Mouse (Mus musculus) spleen, postnatal 10 days (tissue): Measurements from ENCODE around the gene Gm49405.

Source experiments
- DNase-seq, 2 experiments: peaks; one replicate each; pipeline ENCODE4 v3.0.0; 2021 to 2022; ENCODE audit warnings: low spot score in 2 of 2

Gene Gm49405

GRCm38 (mm10) chr19:3986334-3986733 lies 14.1 kb upstream of the Gm49405 start, which contains the start of gene Acy3:
Gene Acy3 (plus strand): TSS chr19:3986570.
- DNase-seq, result peak in 1 of 2 experiments; percentile 66

- DNase-seq, result no peak
Measured at GRCm38 (mm10) chr19:3988066-3988465, 12.4 kb upstream of the Gm49405 start.

GRCm38 (mm10) chr19:3988750-3989149 lies 11.7 kb upstream of the Gm49405 start:
- no peak for DNase-seq

GRCm38 (mm10) chr19:3990804-3991203 lies 9.6 kb upstream of the Gm49405 start:
- DNase-seq, result no peak

- DNase-seq, result no peak
Measured at GRCm38 (mm10) chr19:3991562-3991961, 8.9 kb upstream of the Gm49405 start.

GRCm38 (mm10) chr19:3991966-3992365 lies 8.5 kb upstream of the Gm49405 start:
- DNase-seq, result no peak

- DNase-seq, result no peak
Measured at GRCm38 (mm10) chr19:3992416-3992815, 8.0 kb upstream of the Gm49405 start, which contains the start of gene Tbx10. Gene Tbx10 (plus strand): TSS chr19:3992752.

GRCm38 (mm10) chr19:3994932-3995331 lies 5.5 kb upstream of the Gm49405 start:
- DNase-seq, result no peak

GRCm38 (mm10) chr19:3995505-3995904 lies 4.9 kb upstream of the Gm49405 start:
- DNase-seq, result no peak

GRCm38 (mm10) chr19:3996106-3996505 lies 4.3 kb upstream of the Gm49405 start:
- DNase-seq, result no peak

- DNase-seq, result no peak
Measured at GRCm38 (mm10) chr19:3996747-3997146, 3.7 kb upstream of the Gm49405 start.

- DNase-seq, result no peak
Measured at GRCm38 (mm10) chr19:3997231-3997630, 3.2 kb upstream of the Gm49405 start.

- DNase-seq, result no peak
Measured at GRCm38 (mm10) chr19:3998335-3998734, 2.1 kb upstream of the Gm49405 start.

- no peak for DNase-seq
Measured at GRCm38 (mm10) chr19:3999121-3999730, 1.2 kb upstream of the Gm49405 start.

GRCm38 (mm10) chr19:4000949-4001525 lies 611 bp downstream of the Gm49405 start:
- no peak for DNase-seq

- no peak for DNase-seq
Measured at GRCm38 (mm10) chr19:4001752-4002151, 1.3 kb downstream of the Gm49405 start.

GRCm38 (mm10) chr19:4003112-4003511 lies 2.7 kb downstream of the Gm49405 start, which contains the start of gene Doc2g:
Gene Doc2g (plus strand): TSS chr19:4003313.
- no peak for DNase-seq

- DNase-seq, result no peak
Measured at GRCm38 (mm10) chr19:4003641-4004040, 3.2 kb downstream of the Gm49405 start.

GRCm38 (mm10) chr19:4004331-4004730 lies 3.9 kb downstream of the Gm49405 start:
- DNase-seq, result no peak

- DNase-seq, result no peak
Measured at GRCm38 (mm10) chr19:4005091-4005490, 4.7 kb downstream of the Gm49405 start.

GRCm38 (mm10) chr19:4005971-4006370 lies 5.5 kb downstream of the Gm49405 start:
- no peak for DNase-seq

GRCm38 (mm10) chr19:4011086-4011485 lies 10.7 kb downstream of the Gm49405 start:
- DNase-seq, result no peak

- peak; percentile 88 to 95 for DNase-seq
Measured at GRCm38 (mm10) chr19:4012432-4013022, 12.1 kb downstream of the Gm49405 start, which contains the start of gene Ndufv1. Gene Ndufv1 (minus strand): TSS chr19:4012806.
